Mouse (Mus musculus): ENCODE data around the gene Il2.
A peak's percentile ranks its signal among the peaks of the same experiment; 100 is the strongest.

The Il2 gene

GRCm38 (mm10) chr3:37125655-37126054, at the start of gene Il2:
TSS of gene Il2 (minus strand) at chr3:37125959.
- DNase-seq (ENCODE audit: low spot score): no peak

DNA sequence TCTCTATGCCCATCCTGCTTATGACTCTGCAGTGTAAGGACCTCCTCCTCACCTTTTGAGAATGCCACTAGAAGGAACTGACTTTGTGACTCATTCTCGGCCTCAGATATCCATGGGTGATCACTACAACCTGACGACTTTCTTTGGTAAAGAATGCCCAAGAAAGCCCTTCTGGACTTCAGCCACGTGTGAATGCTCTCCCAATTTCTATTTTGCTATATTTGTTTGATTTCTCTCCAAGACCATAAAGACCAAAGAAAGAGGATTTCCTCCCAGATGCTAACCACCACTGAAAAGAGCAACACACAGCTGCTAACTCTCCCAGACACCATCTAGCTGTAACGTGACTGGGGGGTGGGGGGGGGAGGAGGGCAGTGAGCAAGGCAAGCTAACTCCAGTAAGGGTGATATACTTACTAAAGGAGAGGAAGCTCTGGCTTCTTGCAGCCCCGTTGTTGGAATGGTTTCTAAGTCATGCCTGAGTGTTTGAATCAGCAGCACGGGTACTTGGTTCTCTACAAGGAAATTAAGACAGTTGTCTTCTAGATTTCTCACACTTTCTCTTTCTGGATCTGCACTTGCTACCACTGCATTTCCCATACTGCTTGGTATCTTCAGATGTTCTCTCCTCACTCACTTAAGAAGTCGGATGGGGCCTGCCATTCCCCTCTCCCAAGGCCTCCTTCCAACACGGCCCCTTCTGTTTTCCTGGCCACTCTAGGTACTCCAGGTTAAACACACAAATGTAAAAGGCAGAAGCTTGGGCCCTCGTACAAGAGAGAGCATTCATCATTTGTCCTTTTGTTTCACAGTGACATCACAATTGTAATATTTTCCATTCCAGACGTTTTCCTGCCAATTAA, 49.2 kb upstream of the Il2 start:
- no peak for DNase-seq (ENCODE audit: low spot score)

- no peak for DNase-seq (ENCODE audit: low spot score)
Measured at GRCm38 (mm10) chr3:37173285-37173684, 47.5 kb upstream of the Il2 start.

- no peak for DNase-seq (ENCODE audit: low spot score)
Measured at GRCm38 (mm10) chr3:37169283-37169682, 43.5 kb upstream of the Il2 start.

DNA sequence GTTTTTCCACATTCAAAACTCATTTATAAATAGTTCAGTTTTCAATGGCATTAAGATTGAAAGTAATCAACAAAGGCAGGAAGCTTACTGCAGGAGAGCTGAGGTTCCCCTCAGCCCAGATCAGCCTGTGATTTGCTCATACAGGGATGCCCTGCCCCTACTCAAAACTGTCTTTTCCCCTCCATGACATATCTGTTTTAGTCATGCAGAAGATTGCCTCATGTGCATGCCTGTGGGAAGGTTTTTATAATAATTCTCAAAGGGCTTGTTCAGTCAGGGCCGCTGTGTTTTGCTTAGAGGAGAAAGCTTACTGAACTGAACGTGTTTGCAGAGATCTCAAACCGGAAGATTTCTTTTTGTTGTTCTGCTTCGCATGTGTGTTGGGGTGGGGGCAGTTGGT, 35.3 kb upstream of the Il2 start:
- DNase-seq (ENCODE audit: low spot score): no peak

- DNase-seq (ENCODE audit: low spot score): no peak
Measured at GRCm38 (mm10) chr3:37158246-37158645, 32.5 kb upstream of the Il2 start.

GRCm38 (mm10) chr3:37157082-37157481, 31.3 kb upstream of the Il2 start:
- no peak for DNase-seq (ENCODE audit: low spot score)

DNA sequence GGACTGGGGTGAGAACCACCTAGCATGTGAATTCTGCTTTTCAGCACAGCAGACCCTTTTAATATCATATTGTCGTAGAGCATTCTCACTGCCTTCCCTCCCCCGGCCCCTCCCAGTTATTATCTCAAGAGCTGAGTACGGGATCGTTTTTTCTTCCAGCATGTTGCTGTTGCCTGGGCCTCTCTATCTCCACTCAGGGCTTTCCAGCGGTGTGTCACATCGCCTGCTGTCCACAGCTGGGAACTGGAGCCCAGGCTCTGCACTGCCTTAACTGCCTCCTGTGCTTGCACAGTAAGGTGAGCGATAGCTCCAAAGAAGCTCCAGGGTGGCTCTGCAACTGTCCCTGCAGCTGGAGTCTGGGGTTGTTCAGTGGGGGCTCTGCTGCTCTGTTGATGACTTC, 28.6 kb upstream of the Il2 start:
- DNase-seq (ENCODE audit: low spot score): no peak

DNA sequence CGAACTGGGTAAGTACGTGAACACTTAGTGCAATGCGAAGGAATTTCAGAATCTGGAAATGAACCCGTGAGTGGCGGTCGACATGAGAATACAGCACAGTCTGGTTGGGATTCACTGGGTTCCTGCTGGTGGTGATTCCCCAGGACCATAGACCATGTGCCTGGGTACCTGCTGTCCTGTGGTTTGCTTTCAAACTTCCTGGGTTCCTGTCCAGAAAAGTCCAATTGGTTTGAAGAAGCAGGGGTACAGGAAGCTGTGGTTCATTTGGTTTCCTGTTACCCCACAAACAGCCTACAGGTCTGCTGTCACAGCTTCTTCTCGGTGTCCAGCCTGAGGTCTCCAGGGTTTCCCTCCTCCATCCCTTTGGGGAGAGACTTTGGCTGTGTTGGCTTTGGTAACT, 27.2 kb upstream of the Il2 start:
- DNase-seq (ENCODE audit: low spot score): no peak

GRCm38 (mm10) chr3:37152274-37152673, 26.5 kb upstream of the Il2 start:
- DNase-seq (ENCODE audit: low spot score): no peak

DNA sequence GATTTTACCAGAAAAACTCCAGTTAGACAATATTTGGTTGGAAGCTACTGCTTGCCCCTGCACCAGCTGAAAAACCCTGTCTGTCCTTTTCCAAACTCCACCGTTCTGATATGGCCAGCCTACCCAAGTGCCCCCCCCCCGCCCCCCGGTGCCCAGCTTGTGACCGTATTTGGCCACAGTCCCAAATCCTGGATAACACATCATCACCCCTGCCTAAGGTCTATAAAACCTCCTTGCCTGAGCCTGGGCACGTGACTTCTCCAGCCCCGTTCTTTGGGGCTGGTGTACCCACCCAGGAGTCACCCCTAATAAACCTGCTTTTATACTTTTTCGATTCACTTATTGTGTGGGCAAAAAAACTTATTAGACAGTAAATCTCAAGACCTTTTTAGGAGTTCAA, 21.1 kb upstream of the Il2 start:
- DNase-seq (ENCODE audit: low spot score): no peak

DNA sequence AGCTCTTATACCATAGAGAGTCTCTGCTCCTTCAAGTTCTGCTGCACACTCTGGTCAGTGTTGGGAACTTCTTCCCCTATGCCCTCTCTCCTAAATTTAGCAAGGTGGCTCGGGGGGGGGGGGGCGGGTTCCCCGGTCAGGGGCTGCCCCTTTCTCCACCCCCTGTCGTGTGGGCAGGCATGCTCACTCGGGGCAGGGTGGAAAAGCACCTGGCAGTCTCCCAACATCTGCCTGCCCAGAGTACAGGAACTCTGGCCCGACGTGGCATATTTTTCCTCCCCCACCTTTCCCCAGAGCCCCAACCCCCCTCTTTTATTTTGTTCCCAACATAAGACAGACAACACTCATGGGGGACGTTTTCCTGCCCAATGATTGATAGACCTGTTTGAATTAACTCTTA, 20.6 kb upstream of the Il2 start:
- no peak for DNase-seq (ENCODE audit: low spot score)

DNA sequence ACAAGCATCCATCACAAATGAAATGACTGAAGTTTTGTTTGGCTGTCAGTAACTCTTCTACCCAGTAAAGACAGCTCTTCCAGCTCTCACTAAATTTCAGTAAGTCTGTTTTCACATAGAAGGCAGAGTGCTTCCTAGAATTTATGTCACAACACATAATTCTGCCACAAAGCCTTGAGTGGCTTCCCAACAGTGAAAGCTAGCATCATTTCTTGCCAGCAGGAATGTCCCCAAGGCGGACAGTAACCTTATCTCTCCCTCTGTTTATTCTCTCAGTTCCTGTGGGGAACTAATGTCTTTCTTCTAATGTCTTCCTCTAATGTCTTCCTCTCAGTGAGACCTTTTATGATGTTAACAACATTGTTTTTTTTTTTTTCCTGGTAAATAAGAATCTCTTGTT, 19.2 kb upstream of the Il2 start:
- no peak for DNase-seq (ENCODE audit: low spot score)

- no peak for DNase-seq (ENCODE audit: low spot score)
Measured at GRCm38 (mm10) chr3:37141827-37142226, 16.1 kb upstream of the Il2 start.

DNA sequence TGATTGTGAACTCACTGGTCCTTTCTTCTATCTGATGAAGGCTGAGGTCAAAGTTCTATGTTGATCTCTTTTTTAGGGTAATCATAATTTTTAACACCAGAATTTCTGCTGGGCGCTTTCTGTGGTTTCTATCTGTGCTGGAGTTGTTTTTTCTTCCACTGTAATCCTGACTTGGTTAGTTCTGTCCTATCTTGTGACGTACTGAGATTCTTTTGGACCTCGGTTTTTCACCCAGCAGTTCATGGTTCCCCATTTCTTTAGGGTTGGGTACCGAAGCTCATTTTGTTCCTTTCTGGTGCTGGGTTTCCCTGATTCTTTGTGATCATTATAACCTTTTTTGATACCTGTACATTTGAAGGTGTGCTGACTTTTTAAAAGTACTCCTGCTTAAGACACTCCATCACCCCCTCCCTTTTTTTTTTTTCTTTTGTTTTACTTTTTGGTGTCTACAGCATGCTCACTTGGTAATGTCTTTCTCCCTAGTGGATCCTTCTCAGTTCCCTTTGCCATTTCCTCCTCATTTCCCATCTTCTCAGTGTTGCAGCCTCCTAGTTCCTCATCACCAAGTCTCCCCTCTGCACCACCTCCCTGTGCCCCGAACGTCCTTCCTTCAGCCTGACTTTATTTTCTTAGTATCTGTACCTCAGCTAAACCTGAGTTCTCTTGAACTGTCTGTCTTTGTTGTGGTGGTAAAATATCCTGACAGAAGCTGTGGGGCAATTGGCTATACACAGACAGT, 14.6 kb upstream of the Il2 start:
- no peak for DNase-seq (ENCODE audit: low spot score)

DNA sequence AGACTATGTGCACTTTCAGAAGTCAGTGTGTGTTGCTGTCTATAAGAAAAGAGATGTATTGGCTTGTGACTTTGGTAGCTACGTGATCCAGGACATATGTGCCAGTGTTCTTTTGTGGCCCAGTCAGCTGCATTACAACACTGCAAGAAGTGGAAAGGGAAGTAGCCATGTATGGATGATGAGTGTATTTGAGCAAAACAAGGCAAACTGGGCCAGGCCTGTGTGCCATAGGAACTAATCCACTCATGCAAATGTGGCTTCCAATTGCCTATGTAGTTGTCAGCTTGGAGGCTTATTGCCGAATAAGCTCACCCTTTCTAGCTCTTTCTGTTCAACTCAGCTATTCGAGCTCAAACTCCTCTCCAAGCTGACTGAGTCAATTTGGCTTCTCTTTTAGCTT, 13.4 kb upstream of the Il2 start:
- DNase-seq (ENCODE audit: low spot score): no peak

- DNase-seq (ENCODE audit: low spot score): no peak
Measured at GRCm38 (mm10) chr3:37137231-37137630, 11.5 kb upstream of the Il2 start.

DNA sequence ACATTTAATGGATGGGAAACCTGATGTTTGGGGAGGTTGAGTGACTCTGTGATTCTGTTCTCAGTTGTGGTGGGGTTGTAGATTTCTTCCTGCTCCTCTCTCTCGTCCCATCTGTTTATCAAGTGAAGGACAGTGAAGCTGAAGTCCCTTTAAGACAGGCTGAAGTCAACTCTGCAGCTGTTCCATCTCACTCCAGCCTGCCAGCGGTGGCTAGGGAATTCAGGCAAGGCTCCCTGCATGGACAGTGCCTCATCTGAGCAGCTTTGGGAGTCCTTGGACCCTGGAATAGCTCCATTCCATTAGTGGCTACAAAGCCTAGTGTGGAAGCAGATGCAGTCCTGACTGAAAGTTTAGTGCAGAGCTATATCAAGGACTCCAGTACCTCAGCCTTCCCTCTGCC, 3.3 kb upstream of the Il2 start:
- no peak for DNase-seq (ENCODE audit: low spot score)

DNA sequence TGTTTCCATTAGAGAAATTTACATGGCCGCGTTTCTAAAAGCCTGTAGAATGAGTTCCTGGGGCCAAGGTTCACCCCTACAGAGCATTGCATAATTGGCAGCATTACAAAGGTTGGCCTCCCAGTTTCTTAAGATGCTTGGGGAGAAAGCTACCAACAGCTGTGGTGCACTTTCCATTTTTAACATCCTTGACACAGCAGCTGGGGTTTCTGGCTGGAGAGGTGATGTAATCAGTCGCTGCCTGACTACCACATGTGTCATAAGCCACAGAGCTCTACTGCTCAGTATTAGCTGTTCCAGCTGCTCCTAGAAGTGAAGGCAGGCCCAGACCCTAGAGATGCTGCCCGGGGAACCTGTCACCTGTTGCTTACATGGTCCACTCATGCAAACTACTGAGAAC, 2.5 kb upstream of the Il2 start:
- DNase-seq (ENCODE audit: low spot score): peak; percentile 6

GRCm38 (mm10) chr3:37126162-37126561, 403 bp upstream of the Il2 start:
- no peak for DNase-seq (ENCODE audit: low spot score)

DNA sequence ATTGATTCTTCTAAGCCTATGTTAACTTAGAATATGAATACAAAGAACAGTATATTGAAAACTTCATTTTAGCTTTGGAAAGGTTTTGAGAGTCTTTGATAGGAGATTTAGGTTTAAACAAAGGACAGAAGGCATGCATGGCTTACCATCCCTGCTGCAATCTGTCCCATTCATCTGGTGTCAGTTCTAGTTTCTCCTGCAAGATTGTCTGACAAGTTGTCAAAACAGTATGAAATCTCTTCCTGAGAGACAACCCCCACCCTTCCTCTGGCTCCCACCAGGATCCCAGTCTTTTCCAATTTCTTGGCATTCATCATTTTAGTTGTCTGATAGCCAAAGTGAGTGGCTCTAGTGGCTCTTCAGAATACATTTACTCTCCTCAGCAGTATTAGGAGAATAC, 35.0 kb downstream of the Il2 start:
- no peak for DNase-seq (ENCODE audit: low spot score)

DNA sequence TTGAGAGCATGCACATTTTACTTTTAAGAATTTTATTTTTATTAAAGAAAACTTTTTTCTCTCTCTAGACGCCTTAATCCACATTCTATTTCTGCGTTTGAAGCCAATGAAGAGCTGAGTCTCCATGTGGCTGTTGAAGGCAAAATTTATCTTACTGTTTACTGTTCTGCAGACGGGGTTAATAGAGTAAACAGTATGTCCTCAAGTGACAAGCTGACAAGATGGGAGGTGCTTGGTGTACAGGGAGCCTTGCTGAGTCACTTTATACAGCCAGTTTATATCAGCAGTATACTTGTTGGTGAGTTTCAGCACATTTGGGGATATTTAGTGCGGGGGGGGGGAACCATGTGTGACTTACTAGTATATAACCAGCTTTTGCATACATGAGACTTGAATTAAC, 40.9 kb downstream of the Il2 start:
- no peak for DNase-seq (ENCODE audit: low spot score)

- peak; percentile 12 for DNase-seq (ENCODE audit: low spot score)
Measured at GRCm38 (mm10) chr3:37073211-37073610, 52.5 kb downstream of the Il2 start.
